Mouse (Mus musculus) lung, embryonic 14.5 days (tissue): ENCODE data around the gene Olfr922. TPM values are rescaled to one million over a fixed set of nuclear protein-coding genes. Genes with fewer than 3 reads are reported as not detected.

ENCODE experiments used
- ATAC-seq: fragments of 200-750 bp; cut with Nextera tagmentation; 2 replicates; pipeline ENCODE4 v1.8.0; 2017; ENCODE audit warnings: mild to moderate bottlenecking, moderate TSS enrichment, moderate library complexity; ENCODE audit not compliant: insufficient read depth
- DNase-seq: peaks from one replicate; pipeline ENCODE4 v3.0.0-alpha.2; 2015
- H3K27ac ChIP-seq: fragments of 300-500 bp; sonication (generic); 2 replicates; pipeline ENCODE4 v1.5.1; 2014; ENCODE audit warnings: low read depth, mild to moderate bottlenecking, moderate library complexity
- H3K27me3 ChIP-seq: fragments of 300-500 bp; sonication (generic); 2 replicates; pipeline ENCODE4 v1.6.1; 2014; ENCODE audit warnings: low read length, control low read depth; ENCODE audit not compliant: insufficient read depth
- H3K36me3 ChIP-seq: fragments of 300-500 bp; sonication (generic); 2 replicates; pipeline ENCODE4 v1.6.1; 2014; ENCODE audit warnings: control low read depth; ENCODE audit not compliant: insufficient read depth
- H3K4me1 ChIP-seq: fragments of 300-500 bp; sonication (generic); 2 replicates; pipeline ENCODE4 v1.6.1; 2014; ENCODE audit warnings: antibody characterized with exemption, control low read depth; ENCODE audit not compliant: insufficient read depth
- H3K4me2 ChIP-seq: fragments of 300-500 bp; sonication (generic); 2 replicates; pipeline ENCODE4 v1.6.1; 2014; ENCODE audit warnings: mild to moderate bottlenecking
- H3K4me3 ChIP-seq: fragments of 300-500 bp; sonication (generic); 2 replicates; pipeline ENCODE4 v1.5.1; 2014; ENCODE audit warnings: low read depth, low read length
- H3K9ac ChIP-seq: fragments of 300-500 bp; sonication (generic); 2 replicates; pipeline ENCODE4 v1.6.1; 2014
- H3K9me3 ChIP-seq: fragments of 300-500 bp; sonication (generic); 2 replicates; pipeline ENCODE4 v1.6.1; 2016; ENCODE audit warnings: low read depth, low read length, control low read depth
- CTCF ChIP-seq: IDR thresholded peaks from 2 replicates; pipeline ENCODE4 v1.5.1; 2016; ENCODE audit warnings: antibody characterized with exemption, low read depth
- polyA plus RNA-seq: library from polyadenylated mRNA; unstranded; fragments of >200 nt; fragmentation: Nextera tagmentation; extraction: Ambion mirVana; gene quantifications from 2 replicates; pipeline ENCODE4 v1.2.1, GENCODE M21; 2014

Gene Olfr922
- polyA plus RNA-seq, 1 experiment from 2014 or later, result not detected

DNA sequence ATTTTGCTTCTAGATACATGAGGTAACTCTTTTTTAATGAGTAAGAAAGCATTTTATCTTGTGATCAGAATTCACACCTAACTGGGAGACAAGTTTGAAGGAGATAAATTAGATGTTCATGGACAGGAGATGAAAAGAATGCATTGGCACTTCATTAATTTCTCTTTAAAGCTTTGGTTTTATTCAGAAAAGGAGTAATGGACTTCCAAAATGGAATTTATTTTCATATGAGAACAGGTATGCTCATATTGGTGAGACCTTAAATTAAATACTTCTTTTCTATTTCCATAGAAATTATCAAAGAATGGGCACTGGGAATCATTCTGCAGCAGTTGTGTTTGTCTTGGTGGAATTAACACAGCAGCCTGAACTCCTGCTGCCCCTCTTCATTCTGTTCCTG, 40.3 kb downstream of the Olfr922 start, which contains the start of gene Olfr26:
Gene Olfr26, plus strand, starts transcription at position 301 of the 400 bp plus-strand sequence.
- H3K36me3 ChIP-seq, result no peaks in the 10 kb centered on the region
- no peaks in the 10 kb centered on the region for H3K4me1 ChIP-seq
- no peak within 1 kb of the TSS for H3K4me3 ChIP-seq
- H3K9ac ChIP-seq, result no peak within 1 kb of the TSS
- ATAC-seq (no peak), DNase-seq (no peak)
- H3K9me3 ChIP-seq, result no peaks in the 10 kb centered on the region
- no peak within 1 kb of the TSS for H3K27ac ChIP-seq
- H3K27me3 ChIP-seq, result no peaks in the 10 kb centered on the region
- no peak for TF ChIP-seq CTCF
- no peak within 1 kb of the TSS for H3K4me2 ChIP-seq

Other genes with a start within 250 kb of the Olfr922 start
- gene Olfr912, start 234.4 kb upstream of the Olfr922 start, polyA plus RNA-seq, result not detected in 2 replicates
- not detected in 2 replicates for gene Olfr913, start 221.9 kb upstream of the Olfr922 start, polyA plus RNA-seq
- gene Olfr914, start 209.5 kb upstream of the Olfr922 start, polyA plus RNA-seq, result not detected in 2 replicates
- gene Olfr916, start 154.7 kb upstream of the Olfr922 start, polyA plus RNA-seq, result not detected in 2 replicates
- not detected in 2 replicates for gene Olfr917, start 148.8 kb upstream of the Olfr922 start, polyA plus RNA-seq
- gene Olfr918, start 140.0 kb upstream of the Olfr922 start, polyA plus RNA-seq, result not detected in 2 replicates
- gene Olfr919, start 110.9 kb upstream of the Olfr922 start, polyA plus RNA-seq, result not detected in 2 replicates
- 14.7 and 15.8 TPM in 2 replicates for gene Vwa5a, start 96.3 kb upstream of the Olfr922 start, polyA plus RNA-seq
- 0.07 TPM in 1 of 2 replicates, not detected in the other for gene Olfr920, start 62.3 kb upstream of the Olfr922 start, polyA plus RNA-seq
- not detected in 2 replicates for gene Olfr921, start 41.5 kb upstream of the Olfr922 start, polyA plus RNA-seq
- not detected in 2 replicates for gene Olfr923, start 11.9 kb downstream of the Olfr922 start, polyA plus RNA-seq
- not detected in 2 replicates for gene Olfr924, start 29.8 kb downstream of the Olfr922 start, polyA plus RNA-seq
- not detected in 2 replicates for gene Olfr26, start 40.4 kb downstream of the Olfr922 start, polyA plus RNA-seq
- not detected in 2 replicates for gene Olfr926, start 62.5 kb downstream of the Olfr922 start, polyA plus RNA-seq
- gene Olfr930, start 115.2 kb downstream of the Olfr922 start, polyA plus RNA-seq, result not detected in 2 replicates
- gene Olfr933, start 157.7 kb downstream of the Olfr922 start, polyA plus RNA-seq, result not detected in 2 replicates
- gene Olfr934, start 173.7 kb downstream of the Olfr922 start, polyA plus RNA-seq, result not detected in 2 replicates
- not detected in 2 replicates for gene Olfr935, start 185.1 kb downstream of the Olfr922 start, polyA plus RNA-seq
- gene Olfr146, start 208.8 kb downstream of the Olfr922 start, polyA plus RNA-seq, result not detected in 2 replicates